Mouse (Mus musculus) hindlimb bud, embryonic 11.5 days (tissue): Measurements from ENCODE around the gene Lamp1.

Experiments
- DNase-seq: peaks from one replicate; pipeline ENCODE4 v3.0.0-alpha.2; 2012; ENCODE audit warnings: low read depth, low spot score; ENCODE audit errors: extremely low spot score

Gene Lamp1

GRCm38 (mm10) chr8:13199385-13200061 lies 40.6 kb downstream of the Lamp1 start:
- DNase-seq = no peak

- no peak for DNase-seq
Measured at GRCm38 (mm10) chr8:13200301-13201012, 41.5 kb downstream of the Lamp1 start, which contains the start of gene Grtp1. Grtp1 (minus strand) TSS chr8:13200620.

- DNase-seq = no peak
Measured at GRCm38 (mm10) chr8:13201013-13201334, 42.0 kb downstream of the Lamp1 start.

- no peak for DNase-seq
Measured at GRCm38 (mm10) chr8:13202041-13202440, 43.1 kb downstream of the Lamp1 start.

- no peak for DNase-seq
Measured at GRCm38 (mm10) chr8:13202806-13203205, 43.8 kb downstream of the Lamp1 start.

- DNase-seq = no peak
Measured at GRCm38 (mm10) chr8:13203472-13203871, 44.5 kb downstream of the Lamp1 start.

- DNase-seq = no peak
Measured at GRCm38 (mm10) chr8:13204371-13205140, 45.6 kb downstream of the Lamp1 start.

- no peak for DNase-seq
Measured at GRCm38 (mm10) chr8:13205311-13205710, 46.4 kb downstream of the Lamp1 start.

- no peak for DNase-seq
Measured at GRCm38 (mm10) chr8:13206290-13206689, 47.3 kb downstream of the Lamp1 start.

- no peak for DNase-seq
Measured at GRCm38 (mm10) chr8:13208627-13209355, 49.8 kb downstream of the Lamp1 start.

- DNase-seq = no peak
Measured at GRCm38 (mm10) chr8:13209770-13210169, 50.8 kb downstream of the Lamp1 start.

GRCm38 (mm10) chr8:13213479-13214268 lies 54.7 kb downstream of the Lamp1 start:
- peak; percentile 41 for DNase-seq

GRCm38 (mm10) chr8:13216386-13216785 lies 57.4 kb downstream of the Lamp1 start:
- DNase-seq = no peak

GRCm38 (mm10) chr8:13217093-13217492 lies 58.1 kb downstream of the Lamp1 start:
- no peak for DNase-seq

- DNase-seq = no peak
Measured at GRCm38 (mm10) chr8:13217986-13218385, 59.0 kb downstream of the Lamp1 start.

GRCm38 (mm10) chr8:13218441-13218840 lies 59.5 kb downstream of the Lamp1 start:
- DNase-seq = no peak

GRCm38 (mm10) chr8:13224426-13224825 lies 65.5 kb downstream of the Lamp1 start:
- no peak for DNase-seq
